Mouse (Mus musculus) testis, adult 2 months (tissue): Measurements from ENCODE around the gene Bank1.

Source experiments
- CTCF ChIP-seq: fragments of 200-500 bp; IDR thresholded peaks from 2 replicates; pipeline ENCODE4 v1.5.1; 2012; ENCODE audit warnings: low read depth, mild to moderate bottlenecking, inconsistent platforms, low read length, moderate library complexity; ENCODE audit not compliant: control insufficient read depth, insufficient read depth, insufficient replicate concordance
- POLR2A ChIP-seq: fragments of 200-500 bp; IDR thresholded peaks from 2 replicates; pipeline ENCODE4 v1.6.1; 2012; ENCODE audit warnings: low read depth, mild to moderate bottlenecking, inconsistent platforms, low read length, moderate library complexity; ENCODE audit not compliant: control insufficient read depth

- TF ChIP-seq CTCF (no peak), POLR2A (no peak)
These were observed 240.8 kb downstream of the Bank1 start for GRCm38 (mm10) chr3:136085077-136085476.
